Mouse (Mus musculus): ENCODE results near the gene Xcl1. TPM values are rescaled to one million over a fixed set of nuclear protein-coding genes. Genes with fewer than 3 reads are reported as not detected.

The Xcl1 gene
- polyA plus RNA-seq, 1 experiment from 2014 or later: not detected

- no peak overlapping the region for H3K9ac ChIP-seq (replicated peaks; ENCODE audit: low read length)
- H3K4me2 ChIP-seq (replicated peaks; ENCODE audit: low read depth, low read length): no peak overlapping the region
- peaks cover 17% of the 10 kb centered on the region; the same call in 1 of the 2 replicates for H3K4me1 ChIP-seq (ENCODE audit: insufficient read depth, low read length)
- no peak overlapping the region for H3K27ac ChIP-seq (ENCODE audit: low read length)
- H3K9me3 ChIP-seq (ENCODE audit: low read length): no peaks in the 10 kb centered on the region
- no peak for ATAC-seq (ENCODE audit: low FRiP score, low TSS enrichment)
- H3K27me3 ChIP-seq (ENCODE audit: insufficient read depth, low read length): no peaks in the 10 kb centered on the region
- H3K4me3 ChIP-seq (ENCODE audit: low read length): no peak overlapping the region
- WGBS: 52% methylated on average over 2 of the region's 2 CpGs
- no peaks in the 10 kb centered on the region for H3K36me3 ChIP-seq (ENCODE audit: insufficient read depth, low read length)
Observed at GRCm38 (mm10) chr1:164895806-164896205, 39.5 kb downstream of the Xcl1 start.

GRCm38 (mm10) chr1:164890366-164890765 is 45.0 kb downstream of the Xcl1 start:
- Histone ChIP-seq H3K4me3 (ENCODE audit: low read length) (no peak overlapping the region), H3K36me3 (ENCODE audit: insufficient read depth, low read length) (no peaks in the 10 kb centered on the region), H3K27me3 (ENCODE audit: insufficient read depth, low read length) (no peaks in the 10 kb centered on the region), H3K27ac (ENCODE audit: low read length) (no peak overlapping the region), H3K4me1 (ENCODE audit: insufficient read depth, low read length) (no peaks in the 10 kb centered on the region), H3K4me2 (replicated peaks; ENCODE audit: low read depth, low read length) (no peak overlapping the region), H3K9ac (replicated peaks; ENCODE audit: low read length) (no peak overlapping the region), H3K9me3 (ENCODE audit: low read length) (no peaks in the 10 kb centered on the region)
- ATAC-seq (ENCODE audit: low FRiP score, low TSS enrichment): no peak
- 76% methylated on average over 4 of the region's 4 CpGs for whole genome bisulfite sequencing

GRCm38 (mm10) chr1:164888563-164888962 is 46.8 kb downstream of the Xcl1 start:
- H3K4me2 ChIP-seq (replicated peaks; ENCODE audit: low read depth, low read length): no peak overlapping the region
- H3K4me3 ChIP-seq (ENCODE audit: low read length): no peak overlapping the region
- no peak overlapping the region for H3K27ac ChIP-seq (ENCODE audit: low read length)
- H3K9ac ChIP-seq (replicated peaks; ENCODE audit: low read length): no peak overlapping the region
- no peak for ATAC-seq (ENCODE audit: low FRiP score, low TSS enrichment)
- no peaks in the 10 kb centered on the region for H3K36me3 ChIP-seq (ENCODE audit: insufficient read depth, low read length)
- H3K27me3 ChIP-seq (ENCODE audit: insufficient read depth, low read length): no peaks in the 10 kb centered on the region
- H3K4me1 ChIP-seq (ENCODE audit: insufficient read depth, low read length): no peaks in the 10 kb centered on the region
- 45% methylated on average over 6 of the region's 6 CpGs for WGBS
- H3K9me3 ChIP-seq (ENCODE audit: low read length): no peaks in the 10 kb centered on the region

GRCm38 (mm10) chr1:164887775-164888174 is 47.6 kb downstream of the Xcl1 start:
- WGBS: 78% methylated on average over 2 of the region's 2 CpGs
- H3K4me3 ChIP-seq (ENCODE audit: low read length): no peak overlapping the region
- H3K27me3 ChIP-seq (ENCODE audit: insufficient read depth, low read length): no peaks in the 10 kb centered on the region
- H3K27ac ChIP-seq (ENCODE audit: low read length): no peak overlapping the region
- ATAC-seq (ENCODE audit: low FRiP score, low TSS enrichment): no peak
- no peak overlapping the region for H3K4me2 ChIP-seq (replicated peaks; ENCODE audit: low read depth, low read length)
- no peaks in the 10 kb centered on the region for H3K9me3 ChIP-seq (ENCODE audit: low read length)
- H3K9ac ChIP-seq (replicated peaks; ENCODE audit: low read length): no peak overlapping the region
- H3K36me3 ChIP-seq (ENCODE audit: insufficient read depth, low read length): no peaks in the 10 kb centered on the region
- H3K4me1 ChIP-seq (ENCODE audit: insufficient read depth, low read length): no peaks in the 10 kb centered on the region

- no peak overlapping the region for H3K4me3 ChIP-seq (ENCODE audit: low read length)
- H3K36me3 ChIP-seq (ENCODE audit: insufficient read depth, low read length): no peaks in the 10 kb centered on the region
- H3K9ac ChIP-seq (replicated peaks; ENCODE audit: low read length): no peak overlapping the region
- H3K27me3 ChIP-seq (ENCODE audit: insufficient read depth, low read length): no peaks in the 10 kb centered on the region
- no peaks in the 10 kb centered on the region for H3K9me3 ChIP-seq (ENCODE audit: low read length)
- ATAC-seq (ENCODE audit: low FRiP score, low TSS enrichment): no peak
- H3K27ac ChIP-seq (ENCODE audit: low read length): no peak overlapping the region
- no peaks in the 10 kb centered on the region for H3K4me1 ChIP-seq (ENCODE audit: insufficient read depth, low read length)
- no peak overlapping the region for H3K4me2 ChIP-seq (replicated peaks; ENCODE audit: low read depth, low read length)
- WGBS: 42% methylated on average over 3 of the region's 3 CpGs
Observed at GRCm38 (mm10) chr1:164881891-164882290, 53.4 kb downstream of the Xcl1 start.

Other genes with a start within 250 kb of the Xcl1 start
- gene Dpt, start 138.9 kb downstream of the Xcl1 start, polyA plus RNA-seq (2015; fragmentation: Nextera tagmentation; extraction: Ambion mirVana): 3.5 and 6.0 TPM in 2 replicates
- gene Tbx19, start 225.2 kb upstream of the Xcl1 start, polyA plus RNA-seq (2015; fragmentation: Nextera tagmentation; extraction: Ambion mirVana): not detected in 2 replicates